Mouse (Mus musculus): ENCODE measurements at regions not wholly inside any gene's neighbourhood (a gene's known extent, or its start where the extent isn't known, plus 50 kb on each side); places are given as distances from the start of the nearest gene placed in this dataset.

DNA sequence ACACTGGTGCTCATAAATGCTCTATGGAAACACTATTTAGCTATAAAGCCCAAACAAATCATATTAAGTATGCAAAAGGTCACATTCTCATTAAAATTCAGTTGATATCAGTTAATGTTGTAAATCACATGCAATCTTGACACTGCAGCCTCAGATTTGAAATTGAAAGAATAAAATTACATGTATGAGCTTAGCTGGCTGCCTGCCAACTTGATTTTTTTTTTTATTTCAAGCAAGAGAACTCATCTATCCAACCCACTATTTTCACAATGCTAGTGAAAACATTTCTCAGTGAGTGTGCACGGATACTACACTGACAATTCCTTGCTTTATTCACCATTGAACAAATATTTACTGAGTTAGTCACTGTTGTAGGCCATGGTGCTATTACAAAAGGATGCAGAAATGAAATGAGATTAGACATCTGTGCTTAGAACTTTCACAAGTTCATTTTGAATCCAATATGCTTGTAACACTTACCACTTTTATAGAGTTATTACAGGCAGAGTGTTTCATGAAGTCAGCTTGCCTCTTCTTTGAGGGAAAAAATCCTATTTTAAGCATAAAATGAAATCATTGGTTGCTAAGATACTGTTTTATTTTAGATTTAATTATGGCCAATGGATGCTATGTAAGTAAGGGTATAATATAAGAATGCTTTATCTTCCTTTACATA, 539.4 kb downstream of the Tmtc2 start:
- no peak for ATAC-seq
- no peak overlapping the region for H3K4me3 ChIP-seq (ENCODE audit: low read length)
- H3K4me2 ChIP-seq (ENCODE audit: low read length): no peak overlapping the region
- H3K9me3 ChIP-seq (ENCODE audit: control insufficient read depth, low read length): no peaks in the 10 kb centered on the region
- no peaks in the 10 kb centered on the region for H3K4me1 ChIP-seq (ENCODE audit: control insufficient read depth, insufficient read depth, low read depth, low read length)
- no peaks in the 10 kb centered on the region for H3K36me3 ChIP-seq (ENCODE audit: control insufficient read depth, insufficient read depth, low read length)
- 73% methylated on average over 1 of the region's 1 CpGs for WGBS
- H3K27me3 ChIP-seq (replicated peaks; ENCODE audit: control insufficient read depth, insufficient read depth, low read length): no peaks in the 10 kb centered on the region
- no peak overlapping the region for H3K27ac ChIP-seq (ENCODE audit: low read depth, low read length)
- no peak overlapping the region for H3K9ac ChIP-seq (ENCODE audit: low read depth, low read length)

DNA sequence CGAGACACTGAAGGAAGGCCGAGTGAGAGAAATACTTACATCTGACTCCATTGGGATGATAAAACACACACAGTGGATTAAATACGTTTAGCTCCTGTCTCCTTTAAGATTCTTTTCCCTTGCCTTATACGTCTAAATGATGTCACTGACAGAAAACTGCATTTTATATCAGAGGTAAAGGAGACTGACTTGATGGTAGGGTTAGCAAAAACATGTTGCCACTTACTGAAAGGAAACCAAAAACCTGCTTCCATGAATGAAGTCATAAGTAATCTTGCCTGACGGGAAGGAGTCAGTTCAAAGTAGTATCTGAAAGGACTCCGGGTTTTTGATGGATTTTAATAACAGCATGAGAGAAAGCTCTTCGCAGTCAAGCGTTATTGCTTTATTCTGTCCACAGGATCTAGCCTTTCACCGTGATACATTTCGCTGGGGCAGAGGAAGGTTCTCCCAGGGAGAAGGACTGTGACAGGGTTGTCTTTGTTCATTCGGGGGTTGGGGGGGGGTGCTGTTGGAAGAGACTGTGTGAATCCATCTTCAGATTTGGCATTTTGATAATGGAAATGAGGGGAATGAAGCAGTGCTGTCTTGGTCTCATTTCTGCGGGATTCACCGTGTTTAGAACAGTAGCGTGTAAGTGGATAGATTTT, 553.7 kb downstream of the Tmtc2 start:
- Histone ChIP-seq H3K4me1 (ENCODE audit: control insufficient read depth, insufficient read depth, low read depth, low read length) (no peaks in the 10 kb centered on the region), H3K27me3 (replicated peaks; ENCODE audit: control insufficient read depth, insufficient read depth, low read length) (no peaks in the 10 kb centered on the region), H3K9ac (ENCODE audit: low read depth, low read length) (no peak overlapping the region), H3K4me2 (ENCODE audit: low read length) (peak overlapping the region; percentile 32), H3K4me3 (ENCODE audit: low read length) (no peak overlapping the region), H3K9me3 (ENCODE audit: control insufficient read depth, low read length) (no peaks in the 10 kb centered on the region), H3K36me3 (ENCODE audit: control insufficient read depth, insufficient read depth, low read length) (no peaks in the 10 kb centered on the region), H3K27ac (ENCODE audit: low read depth, low read length) (no peak overlapping the region; the same call in 1 of the 2 replicates)
- ATAC-seq: peak; percentile 67
- WGBS: 49% methylated on average over 14 of the region's 14 CpGs

DNA sequence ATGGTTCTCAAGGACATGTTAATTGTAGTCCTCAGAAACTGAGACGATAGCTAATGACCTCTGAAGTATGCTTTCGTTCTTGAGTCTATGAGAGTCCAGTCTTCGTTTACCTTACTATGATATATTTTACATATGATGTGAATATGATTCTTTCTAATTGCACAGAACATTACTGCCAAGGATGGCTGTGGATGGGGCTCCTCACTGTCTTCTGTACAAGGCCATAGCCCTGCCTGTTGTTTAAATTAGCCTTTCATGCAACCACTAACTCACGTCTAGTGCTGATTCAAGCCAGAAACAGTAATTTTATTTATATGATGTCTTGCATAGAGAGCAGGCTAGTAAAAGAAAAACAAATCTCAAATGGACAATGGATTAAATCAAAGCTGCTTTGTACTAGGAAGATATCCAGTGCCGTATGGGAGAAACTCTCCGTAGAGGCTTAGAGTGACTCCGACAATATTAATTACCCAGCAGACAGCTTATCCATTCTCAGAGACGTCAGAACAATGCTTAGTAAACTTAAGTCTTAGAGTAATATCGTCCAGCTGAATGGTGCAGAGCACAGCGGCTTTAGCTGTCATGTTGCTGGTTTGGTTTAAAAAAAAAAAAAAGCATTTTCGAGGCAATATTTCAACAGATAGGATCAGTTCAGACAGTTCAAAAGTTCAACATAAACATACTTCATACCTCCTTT, 554.3 kb downstream of the Tmtc2 start:
- no peaks in the 10 kb centered on the region for H3K27me3 ChIP-seq (replicated peaks; ENCODE audit: control insufficient read depth, insufficient read depth, low read length)
- H3K27ac ChIP-seq (ENCODE audit: low read depth, low read length): no peak overlapping the region
- 49% methylated on average over 11 of the region's 11 CpGs for WGBS
- H3K9me3 ChIP-seq (ENCODE audit: control insufficient read depth, low read length): no peaks in the 10 kb centered on the region
- H3K9ac ChIP-seq (ENCODE audit: low read depth, low read length): no peak overlapping the region
- no peak; the same call in 1 of the 2 replicates for ATAC-seq
- H3K4me2 ChIP-seq (ENCODE audit: low read length): peak overlapping the region; percentile 8
- H3K36me3 ChIP-seq (ENCODE audit: control insufficient read depth, insufficient read depth, low read length): no peaks in the 10 kb centered on the region
- no peaks in the 10 kb centered on the region for H3K4me1 ChIP-seq (ENCODE audit: control insufficient read depth, insufficient read depth, low read depth, low read length)
- H3K4me3 ChIP-seq (ENCODE audit: low read length): no peak overlapping the region
